Mouse (Mus musculus): ENCODE data around the gene Eno3. TPM values are rescaled to one million over a fixed set of nuclear protein-coding genes. Genes with fewer than 3 reads are reported as not detected.

Eno3 gene
- total and polyA plus RNA-seq, 3 experiments = 11.2 to 26.4 (median 23.0) TPM

GRCm38 (mm10) chr11:70668335-70668770 is 11.4 kb downstream of the Eno3 start:
- H3K27ac ChIP-seq (ENCODE audit: insufficient read depth, low read depth) = peak overlapping the region; percentile 29; the same call in 1 of the 2 replicates
- H3K4me2 ChIP-seq (ENCODE audit: insufficient read depth, low read depth, poor library complexity, severe bottlenecking) = peak overlapping the region; percentile 79
- no peak for DNase-seq (ENCODE audit: extremely low read depth)
- H3K4me3 ChIP-seq (replicated peaks in 1 of 3; ENCODE audit: low read depth in 2 of 3, low read length in 2 of 3, poor library complexity in 1 of 3) = peak overlapping the region; percentile 69 to 92 (median 72)
- H3K9me3 ChIP-seq (replicated peaks; ENCODE audit: low read length) = no peaks in the 10 kb centered on the region
- peak overlapping the region; percentile 87 for H3K9ac ChIP-seq (ENCODE audit: insufficient read depth, low read depth)
- peaks cover 43 to 67% of the 10 kb centered on the region in 2 experiments for H3K36me3 ChIP-seq (replicated peaks in 1 of 2; ENCODE audit: control insufficient read depth in 1 of 2, insufficient read depth in 1 of 2, low read length in 1 of 2)
- dilution Hi-C loops (cut with MboI; ENCODE audit: extremely low pct_ligation_motif_present, extremely low pct_unique_long_range_greater_than_20kb, low sequenced_read_pairs) (no loop called here), in situ Hi-C loops (cut with MboI; ENCODE audit: low pct_ligation_motif_present, low pct_unique_long_range_greater_than_20kb, low sequenced_read_pairs) (no loop called here)
- H3K79me2 ChIP-seq (replicated peaks; ENCODE audit: control insufficient read depth, extremely low read depth, insufficient read depth, poor library complexity, severe bottlenecking) = peaks cover 22% of the 10 kb centered on the region
- TF ChIP-seq MXI1 (IDR thresholded peaks at IDR 0.05; ENCODE audit: low read depth, low read length) (peak; percentile 48; the same call in 1 of the 2 replicates), SIN3A (IDR thresholded peaks at IDR 0.05; ENCODE audit: low read length) (0 out of 2 replicates have a peak, but pooled peaks have one; percentile 71), ZC3H11A (IDR thresholded peaks at IDR 0.05; ENCODE audit: low read depth, low read length) (no peak), TBP (conservative IDR thresholded peaks at IDR 0.05; ENCODE audit: low read depth, low read length) (0 out of 2 replicates have a peak, but pooled peaks have one; percentile 59), USF2 (conservative IDR thresholded peaks at IDR 0.05; ENCODE audit: low read depth, low read length) (no peak)
- no peaks in the 10 kb centered on the region for H3K27me3 ChIP-seq (replicated peaks)
- H3K4me1 ChIP-seq (ENCODE audit: control insufficient read depth in 1 of 2, insufficient read depth in 2 of 2) = peaks cover 10 to 37% of the 10 kb centered on the region in 2 experiments

GRCm38 (mm10) chr11:70668771-70669505 is 11.9 kb downstream of the Eno3 start, which contains the start of gene Spag7:
Gene Spag7, minus strand, starts transcription at chr11:70669416.
- peaks cover 10 to 37% of the 10 kb centered on the region in 2 experiments for H3K4me1 ChIP-seq (ENCODE audit: control insufficient read depth in 1 of 2, insufficient read depth in 2 of 2)
- peak within 1 kb of the TSS; percentile 76 for H3K27ac ChIP-seq (ENCODE audit: insufficient read depth, low read depth)
- no peaks in the 10 kb centered on the region for H3K27me3 ChIP-seq (replicated peaks)
- H3K4me3 ChIP-seq (replicated peaks in 1 of 3; ENCODE audit: low read depth in 2 of 3, low read length in 2 of 3, poor library complexity in 1 of 3) = peak within 1 kb of the TSS; percentile 69 to 92 (median 73)
- in situ Hi-C loops (cut with MboI; ENCODE audit: low pct_ligation_motif_present, low pct_unique_long_range_greater_than_20kb, low sequenced_read_pairs) (no loop called here), dilution Hi-C loops (cut with MboI; ENCODE audit: extremely low pct_ligation_motif_present, extremely low pct_unique_long_range_greater_than_20kb, low sequenced_read_pairs) (no loop called here)
- DNase-seq (ENCODE audit: extremely low read depth) = peak; percentile 100
- no peaks in the 10 kb centered on the region for H3K9me3 ChIP-seq (replicated peaks; ENCODE audit: low read length)
- H3K79me2 ChIP-seq (replicated peaks; ENCODE audit: control insufficient read depth, extremely low read depth, insufficient read depth, poor library complexity, severe bottlenecking) = peaks cover 22% of the 10 kb centered on the region
- peaks cover 40 to 66% of the 10 kb centered on the region in 2 experiments for H3K36me3 ChIP-seq (replicated peaks in 1 of 2; ENCODE audit: control insufficient read depth in 1 of 2, insufficient read depth in 1 of 2, low read length in 1 of 2)
- H3K4me2 ChIP-seq (ENCODE audit: insufficient read depth, low read depth, poor library complexity, severe bottlenecking) = peak within 1 kb of the TSS; percentile 79
- peak within 1 kb of the TSS; percentile 87 for H3K9ac ChIP-seq (ENCODE audit: insufficient read depth, low read depth)
- TF ChIP-seq ZKSCAN1 (IDR thresholded peaks at IDR 0.05; ENCODE audit: borderline replicate concordance, low read depth, low read length) = no peak
- 0 out of 2 replicates have a peak, but pooled peaks have one; percentile 74 for TF ChIP-seq KAT2A (IDR thresholded peaks at IDR 0.05; ENCODE audit: insufficient replicate concordance, low read length)
- peak; percentile 20; the same call in 1 of the 2 replicates for TF ChIP-seq POLR2AphosphoS2 (IDR thresholded peaks at IDR 0.05; ENCODE audit: low read depth, low read length)
- peak; percentile 98 for TF ChIP-seq CHD2 (IDR thresholded peaks at IDR 0.05; ENCODE audit: low read length)
- peak; percentile 67; the same call in 1 of the 2 replicates for TF ChIP-seq NELFE (IDR thresholded peaks at IDR 0.05; ENCODE audit: low read depth, low read length)
- TF ChIP-seq HCFC1 (IDR thresholded peaks at IDR 0.05; ENCODE audit: low read depth, low read length) = peak; percentile 68; the same call in 1 of the 2 replicates
- peak; percentile 21; the same call in 1 of the 2 replicates for TF ChIP-seq MAZ (IDR thresholded peaks at IDR 0.05; ENCODE audit: low read depth, low read length)
- no peak for TF ChIP-seq EP300 (IDR thresholded peaks at IDR 0.05; ENCODE audit: low read length)
- no peak for TF ChIP-seq CTCF (conservative IDR thresholded peaks at IDR 0.05 in 1 of 2, IDR thresholded peaks at IDR 0.05 in 1 of 2; ENCODE audit: low read depth in 2 of 2, low read length in 2 of 2)
- TF ChIP-seq E2F4 (IDR thresholded peaks at IDR 0.05; ENCODE audit: insufficient replicate concordance, low read depth, low read length) = peak; percentile 84; the same call in 1 of the 2 replicates
- peak; percentile 77 for TF ChIP-seq ELF1 (IDR thresholded peaks at IDR 0.05; ENCODE audit: low read depth, low read length)
- peak; percentile 83; the same call in 1 of the 2 replicates for TF ChIP-seq MXI1 (IDR thresholded peaks at IDR 0.05; ENCODE audit: low read depth, low read length)
- TF ChIP-seq RAD21 (IDR thresholded peaks at IDR 0.05; ENCODE audit: low read depth, low read length) = no peak; the same call in 1 of the 2 replicates
- TF ChIP-seq GABPA (IDR thresholded peaks at IDR 0.05; ENCODE audit: insufficient replicate concordance, low read depth, low read length) = no peak
- TF ChIP-seq IRF4 (IDR thresholded peaks at IDR 0.05; ENCODE audit: low read depth, low read length) = no peak
- TF ChIP-seq ETS1 (conservative IDR thresholded peaks at IDR 0.05; ENCODE audit: low read depth, low read length) = 0 out of 2 replicates have a peak, but pooled peaks have one; percentile 40
- no peak; the same call in 1 of the 2 replicates for TF ChIP-seq SIN3A (IDR thresholded peaks at IDR 0.05; ENCODE audit: low read length)
- TF ChIP-seq MEF2A (IDR thresholded peaks at IDR 0.05; ENCODE audit: borderline replicate concordance, low read depth, low read length) = peak; percentile 63; the same call in 1 of the 2 replicates
- no peak for TF ChIP-seq ZC3H11A (IDR thresholded peaks at IDR 0.05; ENCODE audit: low read depth, low read length)
- TF ChIP-seq MYC (IDR thresholded peaks at IDR 0.05; ENCODE audit: low read depth, low read length) = peak; percentile 86
- TF ChIP-seq NRF1 (IDR thresholded peaks at IDR 0.05; ENCODE audit: low read depth, low read length) = peak; percentile 48
- no peak for TF ChIP-seq USF1 (IDR thresholded peaks at IDR 0.05; ENCODE audit: low read depth, low read length)
- TF ChIP-seq MAX (IDR thresholded peaks at IDR 0.05; ENCODE audit: low read length) = peak; percentile 71
- TF ChIP-seq MAFK (IDR thresholded peaks at IDR 0.05; ENCODE audit: insufficient replicate concordance, low read length) = no peak
- no peak for TF ChIP-seq BHLHE40 (IDR thresholded peaks at IDR 0.05; ENCODE audit: low read depth, low read length)
- TF ChIP-seq TCF12 (IDR thresholded peaks at IDR 0.05; ENCODE audit: low read depth, low read length) = peak; percentile 75
- peak; percentile 90 for TF ChIP-seq TBP (conservative IDR thresholded peaks at IDR 0.05; ENCODE audit: low read depth, low read length)
- TF ChIP-seq POLR2A (IDR thresholded peaks at IDR 0.05; ENCODE audit: low read depth, low read length) = peak; percentile 83

Data from CH12.LX (cell line).